Mouse (Mus musculus): ENCODE data around the gene Fam81a. TPM values are rescaled to one million over a fixed set of nuclear protein-coding genes. Genes with fewer than 3 reads are reported as not detected.

Fam81a gene
- polyA plus RNA-seq (2017; shearing (Covaris generic)) = 0.10 TPM

DNA sequence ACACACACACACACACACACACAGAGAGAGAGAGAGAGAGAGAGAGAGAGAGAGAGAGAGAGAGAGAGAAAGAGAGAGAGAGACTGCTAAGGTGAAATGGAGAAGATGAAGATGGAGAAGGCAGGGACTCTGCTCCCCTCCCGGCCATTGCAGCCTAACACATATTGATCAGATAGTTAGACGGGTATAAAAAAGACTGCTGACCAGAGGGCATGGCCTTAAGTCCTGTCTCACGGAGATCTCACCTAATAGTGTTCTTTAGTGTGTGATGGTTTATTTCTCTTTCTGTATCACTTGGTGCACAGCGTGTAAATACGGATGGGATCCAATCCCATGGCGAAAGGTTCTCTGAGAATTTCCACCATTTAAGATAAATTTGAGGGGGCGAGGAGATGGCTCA is at the start of gene Fam81a:
Gene Fam81a (minus strand): TSS at position 101 of the 400 bp plus-strand sequence.

Other genes with a start within 250 kb of the Fam81a start
- 91.2 TPM for gene Bnip2, start 153.1 kb downstream of the Fam81a start, polyA plus RNA-seq (2017; shearing (Covaris generic))
- 86.4 TPM for gene Gtf2a2, start 130.0 kb downstream of the Fam81a start, polyA plus RNA-seq (2017; shearing (Covaris generic))
- gene Gcnt3, start 104.5 kb downstream of the Fam81a start, polyA plus RNA-seq (2017; shearing (Covaris generic)) = 0.38 TPM
- 1.9 TPM for gene Myo1e, start 64.8 kb upstream of the Fam81a start, polyA plus RNA-seq (2017; shearing (Covaris generic))